Mouse (Mus musculus): Measurements from ENCODE around the gene Becn1.

Becn1 gene

DNA sequence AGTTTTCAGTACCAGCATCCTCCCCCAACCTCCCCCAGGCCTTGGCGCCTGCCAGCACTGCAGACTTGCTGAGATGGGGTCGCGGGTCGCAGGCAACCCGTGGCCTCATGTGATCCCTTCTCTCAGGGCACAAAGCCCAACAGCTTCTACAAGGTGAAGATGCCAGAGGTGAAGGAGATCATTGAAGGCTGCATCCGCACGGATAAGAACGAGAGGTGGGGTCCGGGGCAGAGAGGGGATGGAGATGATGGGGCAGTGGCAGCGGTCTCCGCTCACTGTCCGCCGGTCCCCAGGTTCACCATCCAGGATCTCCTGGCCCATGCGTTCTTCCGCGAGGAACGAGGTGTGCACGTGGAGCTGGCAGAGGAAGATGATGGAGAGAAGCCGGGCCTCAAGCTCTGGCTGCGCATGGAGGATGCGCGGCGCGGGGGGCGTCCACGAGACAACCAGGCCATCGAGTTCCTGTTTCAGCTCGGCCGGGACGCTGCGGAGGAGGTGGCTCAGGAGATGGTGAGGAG lies 37.1 kb downstream of the Becn1 start:
- DNase-seq (ENCODE audit: low read depth): no peak

DNA sequence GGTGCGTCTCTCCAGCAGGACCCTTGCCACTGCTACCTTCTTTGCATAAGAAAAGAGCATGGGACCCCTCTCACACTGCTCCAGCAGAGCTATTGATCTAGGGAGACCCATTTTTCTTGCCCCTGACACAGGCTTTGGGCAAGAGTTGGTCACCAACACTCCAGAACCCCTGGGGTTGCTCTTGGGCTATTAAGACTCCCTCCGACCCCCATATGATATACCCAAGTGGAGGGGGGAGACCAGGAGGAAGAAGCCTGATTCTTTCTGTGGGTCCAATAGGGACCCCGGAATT lies 38.2 kb downstream of the Becn1 start:
- DNase-seq (ENCODE audit: low read depth): no peak

DNA sequence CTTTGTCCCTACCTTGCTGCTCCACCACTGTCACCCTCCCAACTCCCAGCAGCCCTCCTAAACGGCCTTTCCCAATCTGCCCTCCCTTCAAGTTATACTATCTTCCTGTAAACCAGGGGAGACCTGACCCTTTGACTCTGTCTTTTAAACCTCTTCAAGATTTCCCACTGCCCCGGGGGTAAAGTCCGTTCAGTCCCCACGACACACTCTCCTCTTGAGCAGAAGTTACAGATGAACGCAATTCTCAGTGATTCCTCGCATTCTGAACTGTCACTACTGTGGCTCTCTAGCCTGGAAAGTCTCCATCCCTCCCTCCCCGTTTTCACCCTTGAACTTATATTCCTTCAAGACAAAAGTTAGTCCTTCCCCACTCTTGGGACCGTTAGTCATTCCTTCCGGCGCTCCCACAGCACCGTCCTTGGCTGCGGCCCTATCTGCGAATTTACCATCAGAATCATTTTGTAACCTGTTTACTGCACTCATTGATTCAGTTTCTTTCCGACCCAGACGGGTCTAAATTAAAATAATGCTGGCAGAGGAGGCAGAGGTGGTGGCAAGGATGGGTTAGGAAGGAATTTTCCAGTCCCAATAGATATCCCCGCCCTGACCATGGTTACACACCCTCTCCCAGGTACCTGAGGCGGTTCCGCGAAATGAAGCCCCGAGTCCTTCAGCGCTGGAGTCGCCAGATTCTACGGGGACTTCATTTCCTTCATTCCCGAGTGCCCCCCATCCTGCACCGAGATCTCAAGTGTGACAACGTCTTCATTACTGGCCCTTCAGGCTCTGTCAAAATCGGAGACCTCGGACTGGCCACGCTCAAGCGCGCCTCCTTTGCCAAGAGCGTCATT lies 38.7 kb downstream of the Becn1 start:
- no peak for DNase-seq (ENCODE audit: low read depth)

DNA sequence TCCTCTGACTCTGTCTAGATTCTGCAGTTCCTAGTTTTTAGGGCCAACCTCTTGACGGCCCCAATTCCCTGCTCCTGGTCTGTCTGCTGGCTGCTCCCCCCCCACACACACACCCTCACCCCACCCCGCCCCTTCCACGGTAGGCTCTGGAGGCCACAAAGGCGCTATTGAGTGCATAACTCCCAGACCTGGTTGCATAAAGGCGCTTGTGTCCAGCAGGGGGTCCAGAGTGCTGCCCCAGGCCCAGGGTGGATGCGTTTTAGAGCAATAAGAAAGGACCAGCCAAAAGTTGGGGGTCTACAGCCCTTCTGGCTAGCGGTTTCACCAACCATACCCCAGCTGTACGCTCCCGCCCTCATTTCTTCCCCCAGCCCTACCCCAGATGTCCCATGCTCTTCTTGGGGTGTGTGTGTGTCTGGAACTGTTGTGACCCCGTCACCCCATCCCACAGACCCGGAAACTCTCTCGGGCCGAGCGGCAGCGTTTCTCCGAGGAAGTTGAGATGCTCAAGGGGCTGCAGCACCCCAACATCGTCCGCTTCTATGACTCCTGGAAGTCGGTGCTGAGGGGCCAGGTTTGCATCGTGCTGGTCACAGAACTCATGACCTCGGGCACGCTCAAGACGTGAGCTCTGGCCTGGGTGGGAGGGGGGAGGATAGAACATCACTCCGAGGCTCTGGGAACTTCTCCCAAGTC lies 39.7 kb downstream of the Becn1 start:
- DNase-seq (ENCODE audit: low read depth): peak; percentile 35

DNA sequence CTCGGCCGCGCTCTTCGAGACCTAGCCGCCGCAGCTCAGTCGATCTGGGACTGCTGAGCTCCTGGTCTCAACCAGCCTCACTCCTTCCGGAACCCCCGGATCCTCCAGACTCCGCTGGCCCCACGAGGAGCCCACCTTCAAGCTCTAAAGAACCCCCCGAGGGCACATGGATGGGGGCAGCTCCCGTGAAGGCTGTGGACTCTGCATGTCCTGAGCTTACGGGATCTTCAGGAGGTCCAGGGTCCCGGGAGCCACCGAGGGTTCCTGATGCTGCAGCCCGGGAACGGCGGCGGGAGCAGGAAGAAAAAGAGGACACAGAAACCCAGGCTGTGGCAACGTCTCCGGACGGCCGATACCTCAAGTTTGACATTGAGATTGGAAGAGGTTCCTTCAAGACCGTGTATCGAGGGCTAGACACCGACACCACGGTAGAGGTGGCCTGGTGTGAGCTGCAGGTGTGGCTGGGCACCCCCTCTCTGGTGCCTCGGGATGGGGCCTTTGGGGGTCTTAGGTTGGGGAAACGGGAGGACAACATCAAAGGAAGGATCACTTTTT lies 41.2 kb downstream of the Becn1 start:
- peak; percentile 39 for DNase-seq (ENCODE audit: low read depth)

DNA sequence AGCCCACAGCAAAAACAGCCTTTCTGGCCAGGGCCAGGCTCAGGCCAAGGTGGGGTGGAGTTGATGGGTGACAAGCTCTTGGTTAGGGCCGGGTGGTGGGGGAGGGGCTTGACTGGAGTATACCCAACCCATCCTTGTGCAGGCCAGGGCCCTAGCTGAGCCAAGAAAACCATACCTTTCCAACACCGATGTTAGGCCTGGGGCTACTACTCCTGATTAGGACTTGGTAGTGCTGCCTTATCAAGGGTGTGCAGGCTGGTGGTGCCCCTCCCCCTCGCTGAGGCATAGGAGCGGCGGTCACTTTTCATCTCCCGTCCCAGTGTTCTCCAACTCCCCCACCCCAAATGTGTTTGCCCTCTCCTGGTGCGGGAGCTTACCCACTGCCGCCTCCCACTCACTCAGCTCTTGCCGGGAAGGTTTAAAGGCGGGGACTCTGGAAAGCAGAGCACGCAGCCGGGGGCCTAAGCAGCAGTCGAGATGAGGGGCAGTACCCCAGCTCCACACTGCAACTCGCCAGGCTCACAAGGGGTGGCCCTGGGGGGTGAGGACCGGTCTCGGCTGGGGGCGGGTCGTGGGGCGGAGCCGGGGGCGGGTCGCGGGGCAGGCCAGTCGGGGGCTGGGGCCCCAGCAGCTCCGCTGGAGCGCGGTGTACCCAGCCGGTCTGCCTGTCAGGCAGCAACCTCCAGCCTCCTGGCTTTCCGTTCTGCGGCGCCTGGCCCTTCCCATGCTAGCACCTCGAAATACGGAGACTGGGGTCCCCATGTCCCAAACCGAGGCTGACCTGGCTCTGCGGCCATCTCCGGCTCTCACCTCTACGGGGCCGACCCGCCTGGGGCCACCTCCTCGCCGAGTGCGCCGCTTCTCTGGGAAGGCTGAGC lies 41.9 kb downstream of the Becn1 start, which contains the start of gene Wnk4:
Gene Wnk4, plus strand, starts transcription at position 620 of the 878 bp plus-strand sequence.
- DNase-seq (ENCODE audit: low read depth): peak; percentile 59

DNA sequence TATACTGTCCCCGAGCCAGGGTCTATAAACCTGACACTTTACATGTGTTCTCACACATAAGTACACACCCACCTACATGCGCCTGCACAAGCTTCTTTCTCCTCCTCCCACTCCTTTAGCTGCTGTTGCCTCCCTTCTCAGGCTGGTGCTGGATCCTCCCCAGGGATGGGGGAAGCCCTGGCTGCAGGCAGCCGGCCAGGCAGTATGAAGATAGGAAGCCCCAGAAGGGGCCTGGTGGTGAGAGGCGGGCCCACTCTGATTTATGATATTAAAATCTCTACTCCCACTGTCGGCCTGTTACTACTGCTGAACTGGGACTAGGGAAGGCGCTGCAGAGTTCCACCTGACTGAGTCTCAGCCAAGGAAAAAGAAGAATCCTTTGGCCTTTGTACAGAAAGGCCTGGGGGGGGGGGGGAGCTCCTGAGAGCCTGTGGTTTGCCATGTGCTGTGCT lies 42.8 kb downstream of the Becn1 start:
- DNase-seq (ENCODE audit: low read depth): no peak

DNA sequence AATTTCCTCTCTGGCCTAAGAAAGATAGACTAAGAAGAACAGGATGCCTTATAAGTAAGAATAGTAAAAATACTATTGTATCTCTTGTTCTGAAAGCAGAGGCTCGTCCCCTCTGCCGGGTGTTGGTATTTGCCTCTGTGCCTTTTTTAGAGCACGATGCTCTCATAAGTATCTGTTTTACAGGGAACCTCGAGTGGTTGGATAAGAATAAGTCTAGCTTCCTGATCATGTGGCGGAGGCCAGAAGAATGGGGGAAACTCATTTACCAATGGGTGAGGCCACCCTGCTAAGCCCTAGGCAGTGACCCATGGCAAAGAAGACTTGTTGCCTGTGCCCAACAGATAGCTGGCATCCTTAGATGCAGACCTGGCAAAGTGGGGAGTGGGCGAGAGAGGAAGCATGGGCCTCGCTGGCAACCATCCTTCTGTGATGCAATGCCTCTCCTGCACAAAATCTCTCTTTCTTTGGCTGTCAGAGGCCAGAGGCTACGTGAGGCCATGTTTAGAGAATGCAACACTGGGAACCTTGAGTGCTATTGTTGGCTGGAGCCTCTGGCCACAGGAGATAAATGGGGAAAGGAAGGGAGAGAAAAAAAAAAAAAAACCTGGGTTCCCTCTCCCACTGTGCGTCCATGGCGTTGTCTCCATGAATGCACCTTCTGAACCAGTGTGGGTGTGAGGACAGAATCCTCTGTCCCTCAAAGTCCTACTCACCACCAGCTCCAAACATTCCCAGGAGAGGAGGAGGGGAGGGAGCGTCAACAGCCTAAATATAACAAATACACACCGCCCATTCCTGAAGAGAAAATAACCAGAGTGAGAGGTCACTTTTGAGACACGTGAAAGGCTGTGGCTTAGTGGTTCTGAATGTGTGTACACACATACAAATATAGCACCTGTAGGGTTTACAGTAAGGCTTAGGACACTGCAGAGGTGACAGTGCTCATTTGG lies 46.0 kb downstream of the Becn1 start:
- no peak for DNase-seq (ENCODE audit: low read depth)

DNA sequence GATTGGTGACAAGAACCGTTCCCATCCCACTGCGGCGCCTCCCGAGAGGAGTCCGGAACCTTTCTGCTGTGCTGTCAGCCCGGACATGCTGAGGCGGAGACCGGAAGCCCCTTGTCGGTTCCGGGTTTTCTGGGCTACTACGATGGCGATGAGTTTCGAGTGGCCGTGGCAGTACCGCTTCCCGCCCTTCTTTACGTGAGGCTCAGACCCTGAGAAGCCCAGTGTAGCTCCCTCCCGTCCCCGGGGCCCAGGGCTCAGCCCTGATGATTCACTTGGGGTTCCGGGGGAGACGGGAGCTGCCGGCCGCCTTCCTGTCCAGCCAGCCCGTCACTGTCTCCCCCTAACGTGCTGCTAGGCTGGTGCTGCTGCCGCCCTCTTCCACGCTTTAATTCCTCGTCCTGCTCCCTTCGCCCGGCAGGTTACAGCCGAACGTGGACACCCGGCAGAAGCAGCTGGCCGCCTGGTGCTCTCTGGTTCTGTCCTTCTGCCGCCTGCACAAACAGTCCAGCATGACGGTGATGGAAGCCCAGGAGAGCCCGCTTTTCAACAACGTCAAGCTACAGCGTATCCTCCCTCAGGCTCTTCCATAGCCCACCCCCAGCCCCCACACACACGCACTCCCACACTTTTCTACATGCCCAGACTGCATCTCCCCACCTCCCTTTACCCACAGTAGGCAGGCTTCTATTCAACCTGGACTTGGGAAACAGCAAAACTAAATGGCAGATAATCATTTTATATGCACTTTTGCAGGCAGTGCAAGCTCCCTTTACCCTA lies 48.3 kb downstream of the Becn1 start, which contains the start of gene Vps25:
Gene Vps25, plus strand, starts transcription at position 95 of the 777 bp plus-strand sequence.
- DNase-seq (ENCODE audit: low read depth): peak; percentile 92

DNA sequence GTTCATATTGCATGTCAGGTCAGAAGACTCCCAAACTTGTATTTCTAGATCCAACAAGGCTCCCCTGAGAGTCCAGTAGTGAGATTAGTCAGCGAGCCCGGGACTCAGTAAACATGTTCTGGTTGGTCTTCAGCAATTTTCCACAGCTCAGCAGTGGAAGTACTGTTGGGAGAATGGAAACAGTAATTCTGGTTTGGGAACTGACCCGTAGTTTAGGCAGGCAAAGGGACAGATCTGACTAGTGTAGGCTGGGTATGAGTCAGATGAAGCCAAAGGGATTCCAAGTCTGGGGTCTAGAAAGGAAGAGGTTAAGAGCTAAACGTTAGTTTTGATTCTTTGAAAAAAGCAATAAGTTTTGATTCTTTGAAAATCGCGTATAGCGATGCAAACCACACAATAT lies 49.1 kb downstream of the Becn1 start:
- DNase-seq (ENCODE audit: low read depth): peak; percentile 73

DNA sequence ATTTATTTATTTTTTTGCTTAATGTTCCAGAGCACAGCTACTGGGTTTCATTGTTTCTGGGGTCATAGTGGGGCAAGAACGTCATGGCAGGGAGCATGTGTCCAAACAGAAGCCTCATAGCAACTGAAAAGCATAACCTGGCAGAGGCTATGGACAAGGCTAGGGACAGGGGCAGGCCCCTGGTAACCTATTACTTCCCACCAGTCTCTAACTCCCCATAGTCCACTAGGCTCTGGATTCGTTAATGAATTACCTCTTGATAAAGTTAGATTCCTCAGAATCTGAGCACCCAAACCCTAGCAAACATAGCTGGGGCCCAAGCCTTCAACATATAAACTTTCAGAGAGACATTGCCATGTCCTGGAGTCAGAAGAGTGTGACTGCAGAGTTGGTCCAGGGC lies 51.1 kb downstream of the Becn1 start:
- no peak for DNase-seq (ENCODE audit: low read depth)

DNA sequence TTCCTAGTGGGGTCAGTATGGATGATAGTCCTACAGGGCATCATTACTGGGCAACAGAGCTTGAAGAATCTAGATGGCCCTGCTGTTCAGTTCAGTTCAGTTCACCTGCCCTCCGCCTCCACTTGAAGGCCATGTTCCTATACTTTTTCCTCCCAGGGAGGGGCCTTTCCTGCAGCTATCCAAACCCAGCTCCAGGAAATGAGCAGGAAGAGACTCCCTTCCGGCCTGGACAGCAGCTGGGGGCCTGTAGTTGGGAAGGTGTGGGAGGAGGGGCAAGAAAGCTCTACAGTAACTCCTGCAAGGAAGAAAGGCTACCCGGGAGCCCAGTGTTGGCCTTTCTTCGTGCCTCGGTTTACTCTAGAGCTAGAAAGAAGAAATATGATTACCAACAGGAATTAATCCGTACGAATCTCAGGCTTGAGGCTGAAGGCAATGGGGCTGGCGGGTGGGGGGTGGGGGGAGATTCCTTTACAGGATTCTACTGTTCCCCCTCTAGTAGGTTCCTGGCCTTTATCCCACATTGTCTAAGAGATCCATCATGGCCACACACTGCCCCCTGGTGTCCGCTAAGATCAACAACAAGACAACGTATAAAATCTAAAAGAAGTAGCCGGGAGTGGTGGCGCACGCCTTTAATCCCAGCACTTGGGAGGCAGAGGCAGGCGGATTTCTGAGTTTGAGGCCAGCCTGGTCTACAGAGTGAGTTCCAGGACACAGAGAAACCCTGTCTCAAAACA lies 53.7 kb downstream of the Becn1 start:
- peak; percentile 83 for DNase-seq (ENCODE audit: low read depth)

DNA sequence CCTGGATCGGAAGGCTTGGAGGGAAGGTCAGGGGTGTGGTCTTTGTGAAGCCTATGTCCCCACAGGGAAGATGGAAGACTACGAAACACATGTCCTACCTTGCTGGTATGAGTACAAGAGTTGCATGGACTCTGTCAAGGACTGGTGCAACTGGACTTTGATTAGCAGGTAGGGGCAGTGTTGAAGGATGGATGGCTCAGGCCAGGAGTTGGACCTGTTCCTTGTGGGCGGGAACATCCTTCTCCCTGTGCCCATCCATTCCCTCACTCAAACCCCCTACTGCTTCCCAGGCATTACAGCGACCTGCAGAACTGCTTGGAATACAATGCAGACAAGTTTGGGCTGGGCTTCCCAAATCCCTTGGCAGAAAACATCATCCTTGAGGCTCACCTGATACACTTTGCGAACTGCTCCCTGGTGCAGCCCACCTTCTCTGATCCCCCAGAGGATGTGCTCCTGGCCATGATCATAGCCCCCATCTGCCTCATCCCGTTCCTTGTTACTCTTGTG lies 54.5 kb downstream of the Becn1 start:
- peak; percentile 10 for DNase-seq (ENCODE audit: low read depth)

DNA sequence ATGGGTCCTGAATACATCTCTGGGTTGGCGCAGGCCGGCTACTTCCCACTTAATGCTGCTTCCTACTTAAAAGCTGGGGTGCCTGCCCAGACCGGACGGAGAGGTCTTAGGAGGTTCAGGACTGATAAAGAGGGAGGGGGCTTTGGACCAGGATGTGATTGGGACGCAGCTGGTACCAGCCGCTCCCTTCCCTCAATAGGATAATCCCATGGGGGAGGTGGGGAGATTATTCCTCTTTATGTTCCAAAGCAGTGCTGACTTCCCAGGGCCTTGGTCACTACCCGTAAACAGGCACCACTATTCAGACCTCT lies 55.4 kb downstream of the Becn1 start:
- no peak for DNase-seq (ENCODE audit: low read depth)

DNA sequence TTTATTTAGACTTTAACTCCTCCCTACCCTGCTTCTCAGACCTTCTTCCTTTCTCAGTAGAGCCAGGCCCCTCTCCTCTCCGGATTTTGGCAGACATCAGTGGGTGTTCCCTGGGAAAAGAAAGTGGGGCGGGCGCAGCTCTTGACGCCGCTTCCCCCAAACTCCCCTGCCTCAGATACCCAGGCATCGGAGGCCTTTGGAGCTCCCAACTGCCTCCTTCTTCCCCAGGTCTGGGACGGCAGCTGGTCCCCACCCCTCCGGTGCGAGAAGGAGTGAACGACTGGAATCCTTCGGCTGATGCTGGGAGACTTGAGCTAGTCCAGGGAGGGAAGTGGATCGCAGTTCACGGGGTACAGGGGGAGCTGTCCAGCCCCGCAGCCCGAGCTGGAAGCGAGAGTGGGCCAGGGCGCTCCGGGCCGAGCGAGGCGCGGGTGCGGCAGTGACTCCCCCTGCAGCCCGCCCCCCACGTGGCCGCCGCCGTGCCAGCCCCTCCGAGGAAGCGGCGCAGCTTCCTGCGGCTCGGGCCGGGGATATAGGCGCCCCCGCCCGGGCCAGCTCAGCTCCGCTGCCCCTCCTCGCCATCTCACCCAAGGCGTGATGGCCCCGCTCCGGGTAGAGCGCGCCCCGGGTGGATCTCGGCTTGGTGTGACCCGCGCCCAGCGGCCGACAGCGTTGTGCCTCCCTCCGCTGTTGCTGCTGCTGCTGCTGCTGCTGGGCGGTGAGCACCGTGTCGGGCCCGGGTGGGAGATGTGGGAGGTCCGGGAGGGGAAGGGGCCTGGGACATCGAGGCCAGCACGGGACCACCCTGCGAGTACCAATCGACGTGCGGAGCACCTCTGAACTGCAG lies 56.0 kb downstream of the Becn1 start, which contains the start of gene Ramp2:
Gene Ramp2, plus strand, starts transcription at position 174 of the 847 bp plus-strand sequence.
- DNase-seq (ENCODE audit: low read depth): peak; percentile 36

DNA sequence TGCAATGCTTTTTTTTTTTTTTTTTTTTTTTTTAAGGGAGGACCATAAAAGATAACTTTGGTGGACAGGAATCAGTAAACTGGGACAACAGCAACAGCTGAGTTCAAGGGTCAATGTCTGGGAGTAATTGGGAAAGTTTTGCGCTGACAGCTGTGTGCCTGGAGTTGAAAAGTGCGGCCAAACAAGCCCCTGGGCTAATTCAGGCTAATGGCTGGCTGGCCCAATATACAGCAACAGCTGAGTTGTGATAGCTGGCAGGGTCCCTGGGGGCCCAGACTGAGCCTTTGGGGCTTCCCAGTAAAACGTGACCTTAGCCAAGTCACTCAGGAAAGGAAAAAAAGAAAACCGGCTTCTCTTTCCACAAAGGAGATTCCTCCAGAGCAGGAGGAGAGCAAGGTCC lies 57.0 kb downstream of the Becn1 start:
- no peak for DNase-seq (ENCODE audit: low read depth)

DNA sequence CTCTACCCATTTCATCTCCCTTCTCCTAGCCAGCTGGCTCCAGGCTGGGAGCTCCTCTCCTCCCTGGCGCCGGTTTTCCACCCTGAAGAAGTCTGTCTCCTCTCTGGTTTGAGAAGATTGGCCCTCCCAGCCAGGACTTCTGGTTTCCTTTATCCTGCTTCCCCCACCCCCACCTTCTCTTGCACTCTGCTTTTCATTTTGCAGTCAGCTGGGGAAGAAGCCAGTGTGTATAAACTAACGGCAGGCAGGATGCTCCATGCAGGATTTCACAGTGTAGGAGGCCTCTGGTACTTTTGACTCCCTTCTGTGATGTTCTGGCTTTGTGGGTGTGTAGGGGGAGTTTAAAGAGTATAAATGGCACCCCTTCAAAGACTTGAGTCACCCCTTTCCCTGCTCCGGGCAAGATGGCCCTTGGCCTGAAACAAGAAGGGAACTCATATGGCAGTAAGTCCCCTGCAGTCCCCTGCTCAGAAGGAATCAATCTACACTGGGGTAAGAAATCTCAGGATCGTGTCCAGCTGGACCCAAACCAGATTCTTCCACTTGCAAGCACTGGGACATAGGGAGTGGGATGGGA lies 63.9 kb downstream of the Becn1 start:
- no peak for DNase-seq (ENCODE audit: low read depth)

DNA sequence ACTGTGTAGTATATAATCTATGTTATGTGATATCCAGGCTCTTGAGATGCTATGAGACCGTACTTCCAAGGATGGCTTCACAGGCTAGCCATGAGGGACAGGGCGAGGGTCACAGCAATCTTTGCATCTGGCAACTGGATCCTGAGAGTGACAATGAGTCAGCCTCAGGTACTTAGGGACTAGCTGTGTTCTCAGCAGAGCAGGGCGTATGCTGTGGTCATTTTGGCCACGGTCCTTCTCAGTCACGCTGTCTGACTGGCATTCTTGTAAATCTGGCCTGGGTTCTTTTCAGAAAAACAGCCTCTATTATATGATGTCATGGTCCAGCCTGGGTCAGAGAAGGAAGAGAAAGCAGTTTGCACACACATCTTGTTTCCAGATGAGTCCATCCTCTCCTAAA lies 65.3 kb downstream of the Becn1 start:
- DNase-seq (ENCODE audit: low read depth): no peak
